Mouse (Mus musculus) C2C12 (cell line): ENCODE measurements around the gene Hs3st5. TPM values are rescaled to one million over a fixed set of nuclear protein-coding genes. Genes with fewer than 3 reads are reported as not detected.

ENCODE experiments used
- H3K27me3 ChIP-seq: one replicate; pipeline ENCODE4 v1.6.1; 2011; ENCODE audit not compliant: control insufficient read depth, insufficient read depth, insufficient read length
- H3K36me3 ChIP-seq: one replicate; pipeline ENCODE4 v1.6.1; 2011; ENCODE audit not compliant: control insufficient read depth, insufficient read depth
- H3K4me3 ChIP-seq: one replicate; pipeline ENCODE4 v1.5.1; 2011; ENCODE audit warnings: mild to moderate bottlenecking, control low read depth; ENCODE audit not compliant: poor library complexity, insufficient read depth, severe bottlenecking
- H3K79me2 ChIP-seq: one replicate; pipeline ENCODE4 v1.6.1; 2011; ENCODE audit not compliant: control insufficient read depth, insufficient read depth
- H3K79me3 ChIP-seq: one replicate; pipeline ENCODE4 v1.6.1; 2011; ENCODE audit warnings: low read depth, control low read depth
- H3ac ChIP-seq: one replicate; pipeline ENCODE3; 2011; ENCODE audit warnings: low read depth; ENCODE audit not compliant: control insufficient read depth, insufficient read length
- CEBPB ChIP-seq: IDR thresholded peaks from one replicate; pipeline ENCODE4 v1.6.1; 2011; ENCODE audit warnings: low read depth, mild to moderate bottlenecking, control low read depth, moderate library complexity
- CTCF ChIP-seq: IDR thresholded peaks from one replicate; pipeline ENCODE4 v1.5.1; 2011; ENCODE audit not compliant: control insufficient read depth, insufficient read depth, insufficient read length
- FOSL1 ChIP-seq: IDR thresholded peaks from one replicate; pipeline ENCODE4 v1.8.0; 2011; ENCODE audit warnings: mild to moderate bottlenecking, low read length; ENCODE audit not compliant: poor library complexity, insufficient read depth, severe bottlenecking
- MAX ChIP-seq: IDR thresholded peaks from one replicate; pipeline ENCODE4 v1.6.1; 2011; ENCODE audit warnings: mild to moderate bottlenecking, control low read depth
- MYOD1 ChIP-seq: IDR thresholded peaks from one replicate; pipeline ENCODE4 v1.6.1; 2011; ENCODE audit warnings: low read depth; ENCODE audit not compliant: control insufficient read depth, insufficient read length
- MYOG ChIP-seq: IDR thresholded peaks from one replicate; pipeline ENCODE4 v1.6.1; 2011; ENCODE audit not compliant: control insufficient read depth, insufficient read length; ENCODE audit errors: extremely low read depth
- USF1 ChIP-seq: IDR thresholded peaks from one replicate; pipeline ENCODE4 v1.6.1; 2011; ENCODE audit warnings: low read depth, mild to moderate bottlenecking, control low read depth, moderate library complexity
- polyA plus RNA-seq: library from polyadenylated mRNA; unstranded; fragments of >200 nt; fragmentation: generic; extraction: Trizol; gene quantifications from one replicate; pipeline ENCODE4 v1.2.1, GENCODE M21; 2012; ENCODE audit warnings: missing spikeins

Gene Hs3st5
- polyA plus RNA-seq, 1 experiment, result 0.04 TPM

DNA sequence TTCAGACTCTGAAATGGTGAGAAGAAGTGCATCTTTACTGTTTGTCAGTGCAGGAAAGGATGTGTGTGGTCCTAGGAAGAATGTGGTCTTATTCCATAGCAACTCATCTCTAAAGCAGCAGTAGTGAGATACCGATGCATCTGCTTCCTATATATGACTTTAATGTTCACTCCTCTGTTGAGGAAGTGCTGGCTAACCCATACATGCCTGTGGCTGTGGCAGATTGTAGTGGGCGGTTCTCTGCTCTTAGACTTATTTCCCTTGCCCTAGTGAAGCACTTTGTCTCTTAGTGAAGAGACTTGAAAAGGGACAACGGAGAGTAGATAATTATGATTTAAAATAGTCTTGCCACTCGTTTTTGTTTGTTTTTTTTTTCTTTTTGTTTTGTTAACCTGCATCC lies 47.4 kb downstream of the Hs3st5 start:
- no peaks in the 10 kb centered on the region for H3K36me3 ChIP-seq
- H3K79me3 ChIP-seq, result no peaks in the 10 kb centered on the region
- H3K27me3 ChIP-seq, result no peaks in the 10 kb centered on the region
- TF ChIP-seq USF1, result no peak
- TF ChIP-seq MYOD1, result no peak
- no peak for TF ChIP-seq MAX
- no peak for TF ChIP-seq CTCF
- TF ChIP-seq MYOG, result no peak
- no peak for TF ChIP-seq CEBPB
- no peak for TF ChIP-seq FOSL1
- H3ac ChIP-seq, result no peak overlapping the region
- H3K4me3 ChIP-seq, result no peak overlapping the region
- no peaks in the 10 kb centered on the region for H3K79me2 ChIP-seq

DNA sequence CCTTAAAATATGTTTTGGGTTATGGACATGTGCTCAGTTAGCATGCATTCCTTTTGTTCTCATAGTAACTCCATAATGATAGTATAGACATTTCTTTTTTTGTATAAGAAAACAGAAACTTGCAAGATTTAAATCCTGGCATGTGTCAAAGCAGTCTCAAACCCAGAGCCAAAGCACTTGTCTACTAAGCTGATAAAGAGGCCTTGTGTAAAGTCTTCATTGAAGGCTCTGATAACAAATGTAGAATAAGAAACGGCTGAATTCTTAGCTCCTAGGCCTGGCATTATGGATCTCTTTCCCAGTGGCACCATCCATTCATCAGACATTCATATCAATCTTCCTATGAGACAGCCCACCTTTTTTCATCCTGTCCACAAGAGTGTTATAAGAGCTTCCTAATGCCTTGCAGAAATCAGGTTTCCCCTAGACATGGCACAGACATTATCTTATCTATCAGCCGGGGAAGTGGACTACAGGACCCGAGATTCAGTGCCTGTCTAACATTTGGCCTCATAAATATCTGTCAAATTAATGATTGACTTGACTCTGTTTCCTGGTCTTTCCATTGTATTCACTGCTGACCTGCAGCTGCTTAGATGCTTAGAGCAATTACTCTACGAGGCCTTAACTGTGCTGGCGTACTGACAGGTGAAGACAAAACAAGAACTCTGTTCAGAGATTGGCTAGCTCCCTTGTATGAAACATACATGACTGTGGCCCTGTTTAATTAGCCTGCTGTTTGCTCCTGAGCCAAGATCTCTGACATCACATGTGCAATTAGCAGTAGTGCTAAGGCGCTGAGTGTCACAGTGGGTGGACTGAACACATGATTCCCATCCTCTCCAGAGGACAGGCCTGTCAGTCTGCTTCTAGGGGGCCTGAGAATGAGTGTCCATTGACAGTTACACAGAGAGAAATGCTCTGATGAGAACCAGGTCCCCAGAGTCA lies 48.6 kb downstream of the Hs3st5 start:
- Histone ChIP-seq H3K36me3 (no peaks in the 10 kb centered on the region), H3K27me3 (no peaks in the 10 kb centered on the region), H3K79me3 (no peaks in the 10 kb centered on the region), H3ac (no peak overlapping the region), H3K4me3 (no peak overlapping the region), H3K79me2 (no peaks in the 10 kb centered on the region)
- TF ChIP-seq CEBPB (no peak), MYOD1 (no peak), MAX (no peak), MYOG (no peak), FOSL1 (no peak), USF1 (no peak), CTCF (no peak)

DNA sequence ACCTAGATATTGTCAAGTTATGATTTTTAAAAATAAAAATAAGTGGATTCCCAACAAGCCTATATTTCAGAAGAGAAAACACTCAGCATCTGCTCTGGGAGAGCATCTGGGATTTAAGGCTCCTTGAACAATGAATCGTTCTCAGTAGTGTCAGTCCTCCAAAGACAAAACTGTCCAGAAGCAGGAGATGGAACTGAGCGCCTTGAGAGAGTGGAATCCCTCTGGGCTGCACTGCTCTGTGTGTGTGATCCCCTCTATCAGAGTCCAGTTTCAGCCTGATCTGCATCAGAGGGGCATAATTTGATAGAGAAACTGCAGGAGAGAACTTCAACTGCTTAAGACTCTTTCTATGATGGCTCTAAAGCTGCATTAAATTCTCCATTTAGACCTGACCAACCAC lies 49.5 kb downstream of the Hs3st5 start:
- Histone ChIP-seq H3K27me3 (no peaks in the 10 kb centered on the region), H3K79me2 (no peaks in the 10 kb centered on the region), H3K79me3 (no peaks in the 10 kb centered on the region), H3K4me3 (no peak overlapping the region), H3ac (no peak overlapping the region), H3K36me3 (no peaks in the 10 kb centered on the region)
- TF ChIP-seq CEBPB, result no peak
- TF ChIP-seq MYOD1, result no peak
- TF ChIP-seq FOSL1, result no peak
- TF ChIP-seq MAX, result no peak

DNA sequence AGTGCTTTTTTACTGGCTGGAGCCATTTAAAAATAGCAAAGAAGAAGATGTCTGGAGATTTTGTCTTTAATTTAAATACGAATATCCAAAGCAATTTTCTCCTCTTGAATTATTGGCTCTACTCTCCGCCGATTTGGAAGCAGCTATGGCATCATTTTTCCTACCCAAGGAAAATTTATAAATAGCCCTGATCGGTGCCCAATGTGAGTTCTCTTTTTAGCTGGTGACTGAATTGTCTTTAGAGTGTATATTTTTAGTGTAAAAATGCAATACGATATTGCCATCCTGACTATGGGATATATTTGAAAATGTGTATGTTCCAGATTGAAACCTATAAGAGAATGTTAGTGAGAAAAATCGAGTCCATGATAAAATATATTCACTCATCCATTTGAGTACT lies 51.1 kb downstream of the Hs3st5 start:
- TF ChIP-seq MAX (no peak), MYOD1 (no peak), USF1 (no peak), CTCF (no peak), FOSL1 (no peak)

DNA sequence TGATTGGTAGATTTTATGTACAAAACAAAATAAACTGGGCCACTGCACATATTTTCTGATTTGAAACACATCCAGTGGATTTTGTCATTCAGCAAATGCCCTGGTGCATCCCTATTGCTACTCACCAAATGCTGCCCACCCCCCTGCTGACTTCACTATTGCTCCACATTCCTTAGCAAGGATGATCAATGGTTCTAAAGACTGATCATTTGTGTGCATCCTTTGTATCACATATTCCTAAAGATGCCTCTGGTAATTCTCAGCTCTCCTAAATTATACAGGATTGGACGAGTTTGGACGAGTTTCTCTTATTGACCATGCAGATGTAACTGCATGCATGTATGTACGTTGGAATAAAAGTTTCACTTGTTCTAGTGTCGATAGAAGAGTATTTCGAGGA lies 52.1 kb downstream of the Hs3st5 start:
- Histone ChIP-seq H3K36me3 (no peaks in the 10 kb centered on the region), H3K79me3 (no peaks in the 10 kb centered on the region), H3K27me3 (no peaks in the 10 kb centered on the region), H3ac (no peak overlapping the region), H3K4me3 (no peak overlapping the region), H3K79me2 (no peaks in the 10 kb centered on the region)
- TF ChIP-seq MAX (no peak), FOSL1 (no peak), USF1 (no peak), MYOG (no peak)

More for the DNA sequence above, 51.1 kb downstream of the Hs3st5 start:
- no peak overlapping the region for H3K4me3 ChIP-seq
- H3K79me3 ChIP-seq, result no peaks in the 10 kb centered on the region
- H3ac ChIP-seq, result no peak overlapping the region
- no peaks in the 10 kb centered on the region for H3K36me3 ChIP-seq
- no peaks in the 10 kb centered on the region for H3K79me2 ChIP-seq
- H3K27me3 ChIP-seq, result no peaks in the 10 kb centered on the region

DNA sequence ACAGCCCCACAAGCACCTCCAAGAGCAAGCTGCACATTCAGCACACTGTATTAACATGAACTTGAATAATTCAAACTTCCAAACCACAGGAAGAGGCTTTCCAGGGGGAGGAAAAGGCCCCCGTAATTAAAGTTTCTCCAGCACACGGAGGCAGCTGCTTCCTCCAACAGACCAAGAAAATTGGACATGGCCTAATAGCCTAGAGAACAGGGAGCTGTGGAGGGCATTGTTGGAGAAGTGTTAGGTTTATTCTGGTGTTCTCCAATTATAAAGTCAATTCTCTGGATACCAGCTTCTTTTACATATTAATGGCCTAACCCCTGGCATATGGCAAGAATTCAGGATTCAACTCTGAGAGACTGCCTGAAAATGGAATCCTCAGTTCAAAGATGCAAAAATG lies 60.6 kb downstream of the Hs3st5 start:
- Histone ChIP-seq H3K79me3 (no peaks in the 10 kb centered on the region), H3ac (no peak overlapping the region), H3K4me3 (no peak overlapping the region), H3K79me2 (no peaks in the 10 kb centered on the region), H3K27me3 (no peaks in the 10 kb centered on the region), H3K36me3 (no peaks in the 10 kb centered on the region)
- TF ChIP-seq CTCF (no peak), CEBPB (no peak), MAX (no peak), MYOD1 (no peak), MYOG (no peak), FOSL1 (no peak), USF1 (no peak)
